Mouse (Mus musculus) spleen, postnatal 4 days (tissue): ENCODE results near the gene Ywhag.

ENCODE experiments used
- DNase-seq, 2 experiments: peaks; one replicate each; pipeline ENCODE4 v3.0.0; 2022; ENCODE audit warnings: low spot score in 2 of 2

Ywhag gene

GRCm38 (mm10) chr5:135913201-135913600 lies 21.2 kb downstream of the Ywhag start:
- DNase-seq = no peak

GRCm38 (mm10) chr5:135911633-135912220 lies 22.7 kb downstream of the Ywhag start:
- no peak for DNase-seq

- DNase-seq = no peak
Observed at GRCm38 (mm10) chr5:135910813-135911212, 23.6 kb downstream of the Ywhag start.

GRCm38 (mm10) chr5:135909646-135910045 lies 24.8 kb downstream of the Ywhag start:
- DNase-seq = no peak

GRCm38 (mm10) chr5:135908989-135909388 lies 25.4 kb downstream of the Ywhag start:
- no peak for DNase-seq

GRCm38 (mm10) chr5:135908185-135908584 lies 26.2 kb downstream of the Ywhag start:
- no peak for DNase-seq

- DNase-seq = no peak
Observed at GRCm38 (mm10) chr5:135907256-135907655, 27.2 kb downstream of the Ywhag start.

GRCm38 (mm10) chr5:135906846-135907245 lies 27.6 kb downstream of the Ywhag start:
- no peak for DNase-seq

- no peak for DNase-seq
Observed at GRCm38 (mm10) chr5:135905320-135906225, 28.8 kb downstream of the Ywhag start.

- no peak for DNase-seq
Observed at GRCm38 (mm10) chr5:135904259-135904658, 30.2 kb downstream of the Ywhag start.

- peak; percentile 75 to 92 for DNase-seq
Observed at GRCm38 (mm10) chr5:135903551-135904151, 30.8 kb downstream of the Ywhag start.

GRCm38 (mm10) chr5:135903058-135903457 lies 31.4 kb downstream of the Ywhag start:
- no peak for DNase-seq

- peak; percentile 34 to 75 for DNase-seq
Observed at GRCm38 (mm10) chr5:135901354-135902095, 32.9 kb downstream of the Ywhag start.

GRCm38 (mm10) chr5:135900701-135901100 lies 33.7 kb downstream of the Ywhag start:
- DNase-seq = no peak

GRCm38 (mm10) chr5:135899833-135900232 lies 34.6 kb downstream of the Ywhag start:
- DNase-seq = no peak

- no peak for DNase-seq
Observed at GRCm38 (mm10) chr5:135898995-135899394, 35.4 kb downstream of the Ywhag start.

- DNase-seq = peak; percentile 43 to 78
Observed at GRCm38 (mm10) chr5:135898028-135898427, 36.4 kb downstream of the Ywhag start.

- no peak for DNase-seq
Observed at GRCm38 (mm10) chr5:135894958-135895357, 39.5 kb downstream of the Ywhag start.

GRCm38 (mm10) chr5:135892589-135893351 lies 41.6 kb downstream of the Ywhag start:
- DNase-seq = no peak

GRCm38 (mm10) chr5:135890920-135891319 lies 43.5 kb downstream of the Ywhag start:
- DNase-seq = no peak

- DNase-seq = no peak
Observed at GRCm38 (mm10) chr5:135890323-135890722, 44.1 kb downstream of the Ywhag start.
